Mouse (Mus musculus) lung, postnatal 0 days (tissue): ENCODE results near the gene Ston2.

Source experiments
- CTCF ChIP-seq: IDR thresholded peaks from 2 replicates; pipeline ENCODE4 v1.5.1; 2016; ENCODE audit warnings: antibody characterized with exemption, mild to moderate bottlenecking
- EP300 ChIP-seq: IDR thresholded peaks from 2 replicates; pipeline ENCODE4 v1.6.1; 2016; ENCODE audit warnings: antibody characterized with exemption, mild to moderate bottlenecking, control low read depth

DNA sequence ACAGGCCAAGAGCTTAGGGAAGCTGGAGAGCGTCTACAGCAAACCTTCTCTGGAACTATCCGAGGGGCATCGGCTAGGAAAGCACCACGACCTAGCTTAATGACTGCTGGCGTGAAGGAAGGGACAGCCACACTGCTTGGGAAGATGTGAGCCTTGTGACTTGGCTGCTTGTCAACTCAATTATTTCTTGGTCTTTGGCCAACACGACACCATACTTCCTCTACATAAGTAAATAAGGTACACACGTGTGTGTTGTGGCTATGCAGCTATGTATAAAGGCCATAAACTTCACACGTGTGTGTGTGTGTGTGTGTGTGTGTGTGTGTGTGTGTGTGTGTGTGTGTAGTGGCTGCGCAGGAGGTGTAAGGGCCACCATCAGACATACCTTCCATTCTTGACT, 112.2 kb downstream of the Ston2 start:
- no peak for TF ChIP-seq CTCF
- no peak for TF ChIP-seq EP300
